Mouse (Mus musculus) c-Kit-positive CD71-negative TER-119-negative erythroid progenitor cells, embryonic 14.5 days (primary cell): ENCODE measurements around the gene Gm4553.
A peak's percentile ranks its signal among the peaks of the same experiment; 100 is the strongest.
"Not testable (repeated sequence)": the region's sequence is repeated elsewhere in the genome, so short reads cannot be mapped to it uniquely, and the experiment has no call there.

Experiments used
- DNase-seq: peaks from one replicate; pipeline ENCODE4 v3.0.0-alpha.2; 2013; ENCODE audit warnings: low read depth

Gene Gm4553

GRCm38 (mm10) chr7:142165639-142166038, at the start of gene Gm4553:
Gene Gm4553 (minus strand): TSS chr7:142165739.
- DNase-seq = not testable (repeated sequence)

GRCm38 (mm10) chr7:142212136-142212535, 46.6 kb upstream of the Gm4553 start:
- DNase-seq = not testable (repeated sequence)

- DNase-seq = no peak
Observed at GRCm38 (mm10) chr7:142211559-142211958, 46.0 kb upstream of the Gm4553 start, which contains the start of gene Gm7579. Gene Gm7579 (plus strand): TSS chr7:142211859.

- not testable (repeated sequence) for DNase-seq
Observed at GRCm38 (mm10) chr7:142206891-142207290, 41.4 kb upstream of the Gm4553 start.

GRCm38 (mm10) chr7:142205488-142205887, 39.9 kb upstream of the Gm4553 start:
- DNase-seq = no peak

GRCm38 (mm10) chr7:142201064-142201463, 35.5 kb upstream of the Gm4553 start, which contains the start of gene Krtap5-3:
Gene Krtap5-3 (plus strand): TSS chr7:142201364.
- no peak for DNase-seq

- DNase-seq = no peak
Observed at GRCm38 (mm10) chr7:142198748-142199147, 33.2 kb upstream of the Gm4553 start.

- no peak for DNase-seq
Observed at GRCm38 (mm10) chr7:142190289-142190688, 24.8 kb upstream of the Gm4553 start, which contains the start of gene Gm10153. Gene Gm10153 (minus strand): TSS chr7:142190389.

- no peak for DNase-seq
Observed at GRCm38 (mm10) chr7:142188156-142188555, 22.6 kb upstream of the Gm4553 start.

- DNase-seq = no peak
Observed at GRCm38 (mm10) chr7:142181021-142181420, 15.5 kb upstream of the Gm4553 start.

- no peak for DNase-seq
Observed at GRCm38 (mm10) chr7:142178685-142179084, 13.1 kb upstream of the Gm4553 start.

- DNase-seq = not testable (repeated sequence)
Observed at GRCm38 (mm10) chr7:142175905-142176304, 10.4 kb upstream of the Gm4553 start, which contains the start of gene Krtap5-2. Gene Krtap5-2 (minus strand): TSS chr7:142176005.

GRCm38 (mm10) chr7:142169836-142170235, 4.3 kb upstream of the Gm4553 start:
- DNase-seq = peak; percentile 23

GRCm38 (mm10) chr7:142159366-142159765, 6.2 kb downstream of the Gm4553 start:
- DNase-seq = no peak

- DNase-seq = not testable (repeated sequence)
Observed at GRCm38 (mm10) chr7:142157013-142157412, 8.5 kb downstream of the Gm4553 start, which contains the start of gene Gm29735. Gene Gm29735 (minus strand): TSS chr7:142157113.

- DNase-seq = no peak
Observed at GRCm38 (mm10) chr7:142155308-142155707, 10.2 kb downstream of the Gm4553 start.

GRCm38 (mm10) chr7:142152191-142152590, 13.3 kb downstream of the Gm4553 start:
- no peak for DNase-seq

GRCm38 (mm10) chr7:142148633-142149032, 16.9 kb downstream of the Gm4553 start:
- DNase-seq = no peak

GRCm38 (mm10) chr7:142146033-142146432, 19.5 kb downstream of the Gm4553 start:
- DNase-seq = peak; percentile 38

- no peak for DNase-seq
Observed at GRCm38 (mm10) chr7:142145413-142145940, 20.1 kb downstream of the Gm4553 start.

- DNase-seq = no peak
Observed at GRCm38 (mm10) chr7:142144507-142144906, 21.0 kb downstream of the Gm4553 start, which contains the start of gene Gm45337. Gene Gm45337 (minus strand): TSS chr7:142144607.

GRCm38 (mm10) chr7:142143506-142144010, 22.0 kb downstream of the Gm4553 start:
- not testable (repeated sequence) for DNase-seq

- DNase-seq = no peak
Observed at GRCm38 (mm10) chr7:142140696-142141095, 24.8 kb downstream of the Gm4553 start.

- not testable (repeated sequence) for DNase-seq
Observed at GRCm38 (mm10) chr7:142135934-142136333, 29.6 kb downstream of the Gm4553 start, which contains the start of gene Gm39115. Gene Gm39115 (minus strand): TSS chr7:142136034.
